Mouse (Mus musculus): ENCODE data around the gene Lrrc8b.

DNA sequence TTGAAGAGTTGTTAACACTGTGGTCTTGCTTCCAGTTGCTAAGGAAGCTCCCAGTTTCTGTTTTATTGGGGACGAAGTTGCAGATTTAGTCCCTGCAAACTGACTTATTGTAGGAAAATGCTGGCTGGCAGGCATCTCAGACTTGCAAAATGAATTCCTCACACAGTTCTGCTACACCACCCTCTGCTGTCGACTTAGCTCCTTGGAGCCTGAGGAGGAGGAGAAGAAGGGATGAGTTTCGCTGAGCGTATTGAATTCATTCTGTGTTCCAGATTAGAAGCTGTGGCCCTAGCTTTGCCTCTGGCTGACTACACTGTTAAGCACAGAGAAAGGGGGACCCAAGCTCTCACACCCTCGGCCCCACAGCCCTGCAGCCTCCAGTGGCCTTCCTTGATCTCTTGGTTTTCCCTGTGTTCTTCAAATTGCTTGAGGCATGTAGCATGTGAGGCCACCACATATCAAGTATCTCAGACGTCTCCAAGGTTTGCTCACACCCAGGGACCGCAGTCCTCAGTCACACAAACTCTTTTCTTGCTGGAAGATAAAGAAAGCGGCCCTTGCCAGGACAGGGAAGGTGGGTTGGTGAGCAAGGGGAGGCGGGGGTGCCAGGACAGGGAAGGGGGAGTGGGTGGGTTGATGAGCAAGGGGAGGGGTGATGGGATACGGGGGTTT is 78.8 kb downstream of the Lrrc8b start:
- TF ChIP-seq POLR2A (IDR thresholded peaks at IDR 0.05; ENCODE audit: borderline replicate concordance, extremely low read depth, low read depth, low read length) (no peak), CTCF (IDR thresholded peaks at IDR 0.05; ENCODE audit: insufficient read depth, low read length) (no peak)

Measured in lung, adult 2 months (tissue).